Mouse (Mus musculus): ENCODE measurements around the gene Zfand3. TPM values are rescaled to one million over a fixed set of nuclear protein-coding genes. Genes with fewer than 3 reads are reported as not detected.

Gene Zfand3
- polyA plus RNA-seq, 1 experiment from 2014 or later = 49.9 TPM

- DNase-seq = no peak
- H3K9me3 ChIP-seq (ENCODE audit: control insufficient read depth, low read length) = no peaks in the 10 kb centered on the region
- ATAC-seq (ENCODE audit: low FRiP score, low TSS enrichment) = no peak
- H3K4me1 ChIP-seq (ENCODE audit: control insufficient read depth, insufficient read depth, low read length) = peaks cover 9% of the 10 kb centered on the region; the same call in 1 of the 2 replicates
- no peak overlapping the region for H3K4me3 ChIP-seq (replicated peaks; ENCODE audit: low read depth, low read length)
- no peak overlapping the region for H3K9ac ChIP-seq (replicated peaks; ENCODE audit: low read length)
- no peak overlapping the region for H3K4me2 ChIP-seq (ENCODE audit: low read length)
- WGBS = 97% methylated on average over 8 of the region's 8 CpGs
- no peaks in the 10 kb centered on the region for H3K27me3 ChIP-seq (ENCODE audit: control insufficient read depth, insufficient read depth, low read length)
- H3K27ac ChIP-seq (replicated peaks; ENCODE audit: low read depth, low read length) = 0 out of 2 replicates have a peak overlapping the region, but pooled peaks have one; percentile 13
- H3K36me3 ChIP-seq (ENCODE audit: control insufficient read depth, insufficient read depth, low read length) = peaks cover 36% of the 10 kb centered on the region
These were observed 205.7 kb downstream of the Zfand3 start for GRCm38 (mm10) chr17:30210262-30210661.

- H3K4me2 ChIP-seq (ENCODE audit: low read length) = no peak overlapping the region
- H3K27ac ChIP-seq (replicated peaks; ENCODE audit: low read depth, low read length) = no peak overlapping the region
- ATAC-seq (ENCODE audit: low FRiP score, low TSS enrichment) = no peak
- no peaks in the 10 kb centered on the region for H3K27me3 ChIP-seq (ENCODE audit: control insufficient read depth, insufficient read depth, low read length)
- 92% methylated on average over 6 of the region's 6 CpGs for WGBS
- H3K36me3 ChIP-seq (ENCODE audit: control insufficient read depth, insufficient read depth, low read length) = peaks cover 36% of the 10 kb centered on the region
- no peak overlapping the region for H3K4me3 ChIP-seq (replicated peaks; ENCODE audit: low read depth, low read length)
- DNase-seq = no peak
- H3K9me3 ChIP-seq (ENCODE audit: control insufficient read depth, low read length) = no peaks in the 10 kb centered on the region
- peaks cover 7% of the 10 kb centered on the region; the same call in 1 of the 2 replicates for H3K4me1 ChIP-seq (ENCODE audit: control insufficient read depth, insufficient read depth, low read length)
- no peak overlapping the region for H3K9ac ChIP-seq (replicated peaks; ENCODE audit: low read length)
These were observed 206.4 kb downstream of the Zfand3 start for GRCm38 (mm10) chr17:30210936-30211335.

GRCm38 (mm10) chr17:30212647-30213046 is 208.1 kb downstream of the Zfand3 start:
- H3K9ac ChIP-seq (replicated peaks; ENCODE audit: low read length) = no peak overlapping the region
- no peaks in the 10 kb centered on the region for H3K9me3 ChIP-seq (ENCODE audit: control insufficient read depth, low read length)
- H3K4me1 ChIP-seq (ENCODE audit: control insufficient read depth, insufficient read depth, low read length) = no peaks in the 10 kb centered on the region
- DNase-seq = no peak
- no peak for ATAC-seq (ENCODE audit: low FRiP score, low TSS enrichment)
- no peak overlapping the region for H3K4me3 ChIP-seq (replicated peaks; ENCODE audit: low read depth, low read length)
- 80% methylated on average over 12 of the region's 12 CpGs for WGBS
- no peaks in the 10 kb centered on the region for H3K27me3 ChIP-seq (ENCODE audit: control insufficient read depth, insufficient read depth, low read length)
- H3K27ac ChIP-seq (replicated peaks; ENCODE audit: low read depth, low read length) = 0 out of 2 replicates have a peak overlapping the region, but pooled peaks have one; percentile 32
- no peak overlapping the region for H3K4me2 ChIP-seq (ENCODE audit: low read length)
- H3K36me3 ChIP-seq (ENCODE audit: control insufficient read depth, insufficient read depth, low read length) = peaks cover 34% of the 10 kb centered on the region

- 91% methylated on average over 5 of the region's 5 CpGs for WGBS
- H3K36me3 ChIP-seq (ENCODE audit: control insufficient read depth, insufficient read depth, low read length) = peaks cover 28% of the 10 kb centered on the region
- no peak for ATAC-seq (ENCODE audit: low FRiP score, low TSS enrichment)
These were observed 208.8 kb downstream of the Zfand3 start for GRCm38 (mm10) chr17:30213371-30213770.

GRCm38 (mm10) chr17:30214393-30214792 is 209.9 kb downstream of the Zfand3 start:
- Histone ChIP-seq H3K36me3 (ENCODE audit: control insufficient read depth, insufficient read depth, low read length) (peaks cover 23% of the 10 kb centered on the region), H3K9ac (replicated peaks; ENCODE audit: low read length) (no peak overlapping the region), H3K27me3 (ENCODE audit: control insufficient read depth, insufficient read depth, low read length) (no peaks in the 10 kb centered on the region), H3K4me1 (ENCODE audit: control insufficient read depth, insufficient read depth, low read length) (no peaks in the 10 kb centered on the region), H3K4me3 (replicated peaks; ENCODE audit: low read depth, low read length) (no peak overlapping the region), H3K27ac (replicated peaks; ENCODE audit: low read depth, low read length) (no peak overlapping the region), H3K9me3 (ENCODE audit: control insufficient read depth, low read length) (no peaks in the 10 kb centered on the region), H3K4me2 (ENCODE audit: low read length) (no peak overlapping the region)
- WGBS = 90% methylated on average over 6 of the region's 6 CpGs
- DNase-seq (no peak), ATAC-seq (ENCODE audit: low FRiP score, low TSS enrichment) (no peak)

More at GRCm38 (mm10) chr17:30213371-30213770, 208.8 kb downstream of the Zfand3 start:
- Histone ChIP-seq H3K27me3 (ENCODE audit: control insufficient read depth, insufficient read depth, low read length) (no peaks in the 10 kb centered on the region), H3K4me2 (ENCODE audit: low read length) (no peak overlapping the region), H3K9ac (replicated peaks; ENCODE audit: low read length) (no peak overlapping the region), H3K27ac (replicated peaks; ENCODE audit: low read depth, low read length) (0 out of 2 replicates have a peak overlapping the region, but pooled peaks have one; percentile 32), H3K4me1 (ENCODE audit: control insufficient read depth, insufficient read depth, low read length) (no peaks in the 10 kb centered on the region), H3K4me3 (replicated peaks; ENCODE audit: low read depth, low read length) (no peak overlapping the region), H3K9me3 (ENCODE audit: control insufficient read depth, low read length) (no peaks in the 10 kb centered on the region)
- DNase-seq = no peak

GRCm38 (mm10) chr17:30215741-30216140 is 211.2 kb downstream of the Zfand3 start:
- H3K9me3 ChIP-seq (ENCODE audit: control insufficient read depth, low read length) = no peaks in the 10 kb centered on the region
- WGBS = 57% methylated on average over 4 of the region's 4 CpGs
- no peak for DNase-seq
- no peak overlapping the region for H3K4me3 ChIP-seq (replicated peaks; ENCODE audit: low read depth, low read length)
- H3K4me1 ChIP-seq (ENCODE audit: control insufficient read depth, insufficient read depth, low read length) = no peaks in the 10 kb centered on the region
- no peak overlapping the region for H3K4me2 ChIP-seq (ENCODE audit: low read length)
- no peak for ATAC-seq (ENCODE audit: low FRiP score, low TSS enrichment)
- H3K9ac ChIP-seq (replicated peaks; ENCODE audit: low read length) = no peak overlapping the region
- H3K27me3 ChIP-seq (ENCODE audit: control insufficient read depth, insufficient read depth, low read length) = no peaks in the 10 kb centered on the region
- H3K36me3 ChIP-seq (ENCODE audit: control insufficient read depth, insufficient read depth, low read length) = peaks cover 21% of the 10 kb centered on the region
- H3K27ac ChIP-seq (replicated peaks; ENCODE audit: low read depth, low read length) = 0 out of 2 replicates have a peak overlapping the region, but pooled peaks have one; percentile 13

GRCm38 (mm10) chr17:30221677-30222076 is 217.1 kb downstream of the Zfand3 start:
- Histone ChIP-seq H3K4me1 (ENCODE audit: control insufficient read depth, insufficient read depth, low read length) (peaks cover 39% of the 10 kb centered on the region), H3K36me3 (ENCODE audit: control insufficient read depth, insufficient read depth, low read length) (peaks cover 10% of the 10 kb centered on the region), H3K4me3 (replicated peaks; ENCODE audit: low read depth, low read length) (no peak overlapping the region), H3K9me3 (ENCODE audit: control insufficient read depth, low read length) (no peaks in the 10 kb centered on the region), H3K27ac (replicated peaks; ENCODE audit: low read depth, low read length) (no peak overlapping the region), H3K27me3 (ENCODE audit: control insufficient read depth, insufficient read depth, low read length) (no peaks in the 10 kb centered on the region), H3K4me2 (ENCODE audit: low read length) (no peak overlapping the region), H3K9ac (replicated peaks; ENCODE audit: low read length) (no peak overlapping the region)
- DNase-seq (no peak), ATAC-seq (ENCODE audit: low FRiP score, low TSS enrichment) (no peak)
- 75% methylated on average over 14 of the region's 14 CpGs for WGBS

- DNase-seq = no peak
- Histone ChIP-seq H3K27ac (replicated peaks; ENCODE audit: low read depth, low read length) (no peak overlapping the region), H3K4me2 (ENCODE audit: low read length) (no peak overlapping the region), H3K4me1 (ENCODE audit: control insufficient read depth, insufficient read depth, low read length) (peaks cover 39% of the 10 kb centered on the region), H3K9ac (replicated peaks; ENCODE audit: low read length) (no peak overlapping the region), H3K4me3 (replicated peaks; ENCODE audit: low read depth, low read length) (no peak overlapping the region), H3K9me3 (ENCODE audit: control insufficient read depth, low read length) (no peaks in the 10 kb centered on the region), H3K36me3 (ENCODE audit: control insufficient read depth, insufficient read depth, low read length) (peaks cover 10% of the 10 kb centered on the region), H3K27me3 (ENCODE audit: control insufficient read depth, insufficient read depth, low read length) (no peaks in the 10 kb centered on the region)
- 0 out of 2 replicates have a peak, but pooled peaks have one; percentile 4 for ATAC-seq (ENCODE audit: low FRiP score, low TSS enrichment)
- 66% methylated on average over 11 of the region's 11 CpGs for WGBS
These were observed 217.8 kb downstream of the Zfand3 start for GRCm38 (mm10) chr17:30222361-30222760.

GRCm38 (mm10) chr17:30222837-30223236 is 218.3 kb downstream of the Zfand3 start:
- 19% methylated on average over 12 of the region's 12 CpGs for WGBS
- H3K27ac ChIP-seq (replicated peaks; ENCODE audit: low read depth, low read length) = no peak overlapping the region

More at GRCm38 (mm10) chr17:30222837-30223236, 218.3 kb downstream of the Zfand3 start:
- ATAC-seq (ENCODE audit: low FRiP score, low TSS enrichment) = no peak
- Histone ChIP-seq H3K9me3 (ENCODE audit: control insufficient read depth, low read length) (no peaks in the 10 kb centered on the region), H3K4me1 (ENCODE audit: control insufficient read depth, insufficient read depth, low read length) (peaks cover 39% of the 10 kb centered on the region), H3K27me3 (ENCODE audit: control insufficient read depth, insufficient read depth, low read length) (no peaks in the 10 kb centered on the region), H3K4me3 (replicated peaks; ENCODE audit: low read depth, low read length) (no peak overlapping the region), H3K9ac (replicated peaks; ENCODE audit: low read length) (no peak overlapping the region), H3K4me2 (ENCODE audit: low read length) (no peak overlapping the region), H3K36me3 (ENCODE audit: control insufficient read depth, insufficient read depth, low read length) (peaks cover 10% of the 10 kb centered on the region)
- DNase-seq = peak; percentile 54

Data from midbrain, embryonic 14.5 days (tissue).